Mouse (Mus musculus) ES-E14 (cell line): Measurements from ENCODE around the gene H2-M3.

Experiments
- CHD2 ChIP-seq: IDR thresholded peaks from 2 replicates; pipeline ENCODE4 v1.6.1; 2014; ENCODE audit warnings: mild to moderate bottlenecking, low read depth, low read length, inconsistent platforms
- HCFC1 ChIP-seq: IDR thresholded peaks from 2 replicates; pipeline ENCODE4 v1.6.1; 2012; ENCODE audit warnings: low read length, inconsistent platforms, borderline replicate concordance; ENCODE audit not compliant: insufficient read depth
- MAFK ChIP-seq: IDR thresholded peaks from 2 replicates; pipeline ENCODE4 v1.6.1; 2014; ENCODE audit warnings: mild to moderate bottlenecking, low read depth, low read length, inconsistent platforms; ENCODE audit not compliant: insufficient read depth

GRCm38 (mm10) chr17:37246715-37247114, 23.3 kb upstream of the H2-M3 start:
- no peak for TF ChIP-seq MAFK
- TF ChIP-seq HCFC1, result no peak
- TF ChIP-seq CHD2, result peak; percentile 92
